Mouse (Mus musculus): ENCODE measurements around the gene Bcr.

Gene Bcr

DNA sequence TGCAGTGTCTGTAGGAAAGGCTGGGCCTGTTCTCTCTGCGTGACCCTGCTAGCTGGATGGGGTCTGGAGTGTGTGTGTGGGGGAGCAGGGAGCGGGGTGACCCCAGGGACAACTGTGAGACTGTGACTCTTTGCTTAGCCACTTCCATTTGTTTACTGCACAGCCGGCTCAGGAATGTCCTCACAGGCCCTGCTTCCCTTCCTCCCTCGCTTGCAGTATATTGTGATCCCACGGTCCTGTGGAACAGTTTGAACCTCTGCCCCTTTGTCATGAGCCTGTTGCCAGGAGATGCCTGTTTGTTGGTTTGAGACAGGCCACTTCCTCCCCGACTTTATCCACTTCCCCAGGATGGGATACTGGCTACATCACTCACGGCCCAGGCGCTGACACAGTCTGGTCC, 116.1 kb downstream of the Bcr start:
- DNase-seq (ENCODE audit: low spot score in 2 of 2), result no peak

GRCm38 (mm10) chr10:75178911-75179310, 118.5 kb downstream of the Bcr start:
- no peak for DNase-seq (ENCODE audit: low spot score in 2 of 2)

GRCm38 (mm10) chr10:75182151-75182774, 121.9 kb downstream of the Bcr start:
- peak in 1 of 2 experiments; percentile 72 for DNase-seq (ENCODE audit: low spot score in 2 of 2)

DNA sequence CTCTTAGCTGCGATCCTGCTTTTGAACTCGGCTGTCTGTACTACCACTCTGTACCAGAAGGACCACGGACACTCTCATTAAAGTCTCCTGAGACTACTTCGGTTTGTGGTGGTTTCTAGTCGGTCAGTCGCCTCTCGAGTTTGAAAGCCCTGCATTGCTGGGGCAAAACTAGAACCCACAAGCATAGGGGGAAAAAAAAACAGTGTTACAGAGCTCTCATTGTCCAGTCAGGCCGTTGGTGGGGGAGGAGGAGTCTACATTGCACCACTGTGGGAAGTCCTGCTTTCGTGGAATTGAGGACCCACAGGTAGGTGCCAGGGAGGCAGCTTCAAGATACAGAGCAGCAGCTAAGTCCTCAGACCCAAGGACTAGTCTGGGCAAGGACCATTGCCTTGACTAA, 124.4 kb downstream of the Bcr start:
- DNase-seq (ENCODE audit: low spot score in 2 of 2), result no peak

DNA sequence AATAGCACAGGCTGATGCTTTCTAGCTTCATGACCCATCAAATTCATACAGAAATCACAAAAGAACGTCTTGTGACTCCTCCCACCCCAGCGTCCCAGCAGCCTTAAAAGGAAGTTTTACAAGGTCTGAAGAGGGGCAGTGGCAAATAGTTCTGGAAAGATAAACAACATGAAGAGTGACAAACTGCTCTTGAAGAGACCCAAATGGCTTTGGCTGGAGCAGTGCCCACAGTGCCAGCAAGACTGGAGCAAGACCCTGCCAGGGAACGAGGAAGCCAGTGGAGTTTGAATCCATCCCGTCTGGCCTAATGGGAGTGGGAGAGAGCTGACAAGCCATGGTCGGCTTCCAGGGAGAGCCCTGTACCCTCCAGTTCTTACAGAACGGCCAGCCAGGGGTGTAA, 126.2 kb downstream of the Bcr start:
- no peak for DNase-seq (ENCODE audit: low spot score in 2 of 2)

- no peak for DNase-seq (ENCODE audit: low spot score in 2 of 2)
Measured at GRCm38 (mm10) chr10:75187366-75188056, 127.1 kb downstream of the Bcr start.

- DNase-seq (ENCODE audit: low spot score in 2 of 2), result no peak
Measured at GRCm38 (mm10) chr10:75191647-75192046, 131.3 kb downstream of the Bcr start.

DNA sequence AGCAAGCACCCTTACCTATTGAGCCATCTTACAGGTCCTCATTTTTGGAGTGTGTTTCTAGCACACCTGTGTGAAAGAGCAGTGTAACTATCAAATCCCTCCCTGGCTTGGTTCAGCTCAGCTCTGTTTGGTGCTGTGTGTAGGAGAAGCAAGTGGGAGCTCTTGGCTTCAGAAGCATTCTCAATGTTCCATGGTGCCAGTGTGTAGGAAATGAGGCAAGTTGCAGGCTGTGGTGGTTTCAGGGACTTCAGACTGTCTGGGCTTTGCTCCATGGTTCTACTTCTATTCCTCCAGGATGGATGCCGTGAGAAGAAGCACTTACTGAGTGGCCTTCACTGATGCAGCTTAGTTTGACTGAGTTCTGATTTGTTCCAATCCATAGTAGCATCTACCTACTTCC, 137.4 kb downstream of the Bcr start:
- peak in 1 of 2 experiments; percentile 41 for DNase-seq (ENCODE audit: low spot score in 2 of 2)

GRCm38 (mm10) chr10:75200733-75201132, 140.3 kb downstream of the Bcr start:
- DNase-seq (ENCODE audit: low spot score in 2 of 2), result no peak

DNA sequence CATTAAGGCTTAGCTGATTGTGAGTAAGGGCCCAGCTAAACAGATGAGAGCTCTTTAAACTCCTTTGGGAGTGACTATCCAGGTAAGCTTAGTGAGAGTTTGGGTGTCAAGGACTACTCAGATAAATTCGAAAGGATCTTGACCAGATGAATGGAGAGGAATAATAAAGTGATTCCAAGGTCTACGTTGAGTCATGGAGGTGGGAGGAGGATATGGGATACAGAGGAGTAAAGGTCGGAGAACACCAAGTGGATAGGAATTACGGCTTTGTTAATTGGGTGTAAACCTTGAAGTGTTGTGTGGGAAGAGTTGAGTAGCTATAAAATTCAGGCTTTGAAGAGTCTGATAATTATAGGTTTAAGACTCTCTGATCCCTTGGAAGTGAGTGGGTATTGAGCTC, 145.8 kb downstream of the Bcr start:
- DNase-seq (ENCODE audit: low spot score in 2 of 2), result no peak

- DNase-seq (ENCODE audit: low spot score in 2 of 2), result no peak
Measured at GRCm38 (mm10) chr10:75210841-75211240, 150.4 kb downstream of the Bcr start.

DNA sequence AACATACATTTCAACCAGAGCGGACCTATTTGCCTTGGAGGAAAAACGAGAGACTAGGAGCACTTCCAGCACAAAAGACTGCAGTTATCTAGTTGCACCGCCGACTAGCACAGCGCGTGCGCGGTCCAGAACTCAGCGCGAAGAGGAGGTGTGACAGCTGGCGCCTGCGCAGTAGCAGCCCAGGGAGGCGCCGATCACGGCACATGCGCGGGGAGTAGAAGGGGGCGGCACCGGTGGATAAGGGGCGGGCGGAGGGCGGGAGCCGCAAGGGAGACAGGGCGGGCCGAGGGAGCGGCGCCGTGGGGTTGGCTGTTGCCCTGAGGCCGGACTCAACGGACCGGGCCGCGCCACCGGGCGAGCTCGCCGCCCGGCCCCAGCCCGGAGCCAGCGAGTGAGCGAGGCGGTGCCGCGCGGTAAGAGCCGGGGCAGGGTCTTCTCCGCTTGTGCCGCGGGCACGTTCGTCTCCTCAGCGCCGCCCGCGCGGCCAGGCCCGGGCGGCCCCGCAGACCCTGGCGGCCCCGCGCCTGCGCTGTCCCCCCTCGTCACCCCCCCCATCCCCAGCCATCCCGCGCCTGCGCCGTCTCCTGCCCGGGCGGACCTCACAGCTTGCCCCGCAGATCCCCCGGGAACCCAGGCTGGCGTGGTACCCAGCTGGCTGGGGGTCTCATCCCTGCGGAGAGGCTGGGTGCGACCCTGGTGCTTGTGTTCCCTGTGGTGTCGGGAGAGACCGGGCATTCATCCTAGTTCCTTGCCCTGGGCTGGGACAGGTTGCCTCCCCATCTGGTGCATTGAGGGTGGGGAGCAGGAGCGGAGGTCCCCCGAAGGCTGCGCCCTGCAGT, 151.6 kb downstream of the Bcr start, which contains the start of gene Specc1l:
Specc1l (plus strand) TSS at position 267 of the 839 bp plus-strand sequence.
- DNase-seq (ENCODE audit: low spot score in 2 of 2), result peak; percentile 87 to 94

GRCm38 (mm10) chr10:75212981-75213380, 152.6 kb downstream of the Bcr start:
- no peak for DNase-seq (ENCODE audit: low spot score in 2 of 2)

DNA sequence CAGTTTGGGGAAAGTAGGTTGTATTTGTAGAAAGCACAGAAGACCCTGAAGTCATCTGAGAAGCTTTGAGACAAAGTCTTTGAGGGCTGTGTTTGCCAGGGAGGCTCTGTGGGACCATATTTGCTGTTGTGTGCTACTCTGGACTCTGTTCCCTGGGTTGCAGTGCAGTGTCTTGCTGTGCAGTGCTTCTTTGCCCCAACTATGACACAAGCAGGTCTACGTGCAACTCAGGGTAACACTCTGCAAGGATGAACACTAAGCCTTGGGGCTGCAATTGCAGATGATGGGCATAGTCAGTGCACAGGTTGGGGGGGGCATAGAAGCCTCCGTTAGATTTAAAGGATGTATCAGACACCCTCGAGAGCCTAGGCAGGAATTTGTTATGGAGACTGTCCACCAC, 160.3 kb downstream of the Bcr start:
- DNase-seq (ENCODE audit: low spot score in 2 of 2), result no peak

- no peak for DNase-seq (ENCODE audit: low spot score in 2 of 2)
Measured at GRCm38 (mm10) chr10:75221936-75222610, 161.7 kb downstream of the Bcr start.

- DNase-seq (ENCODE audit: low spot score in 2 of 2), result peak in 1 of 2 experiments; percentile 16
Measured at GRCm38 (mm10) chr10:75222611-75222998, 162.2 kb downstream of the Bcr start.

- DNase-seq (ENCODE audit: low spot score in 2 of 2), result no peak
Measured at GRCm38 (mm10) chr10:75224154-75224553, 163.8 kb downstream of the Bcr start.

DNA sequence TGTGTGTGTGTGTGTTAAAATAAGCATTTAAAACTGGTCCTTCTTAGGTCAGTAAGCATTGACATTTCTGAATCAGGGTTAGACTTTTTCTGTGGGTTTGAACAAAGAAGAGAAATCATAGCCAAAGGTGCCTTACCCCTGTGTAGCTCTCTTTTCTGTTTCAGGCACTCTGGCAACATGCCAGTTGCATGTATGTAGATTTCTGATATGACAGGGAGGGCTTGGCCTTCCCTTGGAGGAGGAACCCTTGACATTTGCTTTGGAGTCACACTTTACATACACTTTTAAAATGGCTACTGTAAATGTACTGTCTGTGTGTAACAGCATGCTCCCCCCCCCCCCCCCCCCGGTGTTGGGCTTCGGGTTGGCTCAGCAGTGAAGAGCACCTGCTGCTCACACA, 164.2 kb downstream of the Bcr start:
- DNase-seq (ENCODE audit: low spot score in 2 of 2), result no peak

DNA sequence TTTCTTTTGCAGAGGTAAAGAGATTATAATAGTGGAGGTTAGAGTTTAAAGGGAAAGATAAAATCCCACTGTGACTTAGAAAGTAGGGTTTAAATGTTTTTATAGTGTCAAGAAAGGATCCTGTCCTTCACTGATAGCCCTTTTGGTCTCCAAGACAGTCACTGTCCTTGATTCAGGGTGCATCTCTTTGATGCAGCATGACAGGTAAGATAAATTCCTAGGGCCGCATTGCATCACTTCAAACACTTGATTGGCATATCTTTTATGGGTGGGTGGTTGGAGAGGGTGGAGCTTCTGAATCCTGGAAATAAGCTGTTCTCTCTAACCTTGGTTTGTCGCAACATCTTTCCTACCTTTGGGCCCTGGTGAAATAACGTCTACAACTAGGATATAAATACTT, 167.0 kb downstream of the Bcr start:
- no peak for DNase-seq (ENCODE audit: low spot score in 2 of 2)

- no peak for DNase-seq (ENCODE audit: low spot score in 2 of 2)
Measured at GRCm38 (mm10) chr10:75230572-75230971, 170.2 kb downstream of the Bcr start.

DNA sequence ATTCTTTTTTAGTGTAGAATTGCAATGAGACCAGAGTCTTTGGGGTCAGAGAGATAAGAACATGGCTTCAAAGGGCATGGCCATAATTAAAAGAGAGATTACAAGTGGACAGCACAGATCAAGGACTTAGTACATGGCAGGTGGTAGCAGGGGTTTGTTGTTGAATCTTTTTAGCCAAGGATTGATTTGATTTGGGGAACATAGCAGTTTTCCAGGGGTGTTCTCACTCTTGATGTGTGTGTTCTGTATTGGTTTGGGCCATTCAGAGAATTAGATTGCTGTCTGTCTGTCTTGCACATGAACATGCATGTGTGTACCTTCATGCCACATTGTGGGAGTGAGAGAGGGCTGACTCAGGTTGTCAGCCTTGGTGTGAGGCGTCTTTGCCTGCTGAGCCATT, 171.5 kb downstream of the Bcr start:
- DNase-seq (ENCODE audit: low spot score in 2 of 2), result no peak

DNA sequence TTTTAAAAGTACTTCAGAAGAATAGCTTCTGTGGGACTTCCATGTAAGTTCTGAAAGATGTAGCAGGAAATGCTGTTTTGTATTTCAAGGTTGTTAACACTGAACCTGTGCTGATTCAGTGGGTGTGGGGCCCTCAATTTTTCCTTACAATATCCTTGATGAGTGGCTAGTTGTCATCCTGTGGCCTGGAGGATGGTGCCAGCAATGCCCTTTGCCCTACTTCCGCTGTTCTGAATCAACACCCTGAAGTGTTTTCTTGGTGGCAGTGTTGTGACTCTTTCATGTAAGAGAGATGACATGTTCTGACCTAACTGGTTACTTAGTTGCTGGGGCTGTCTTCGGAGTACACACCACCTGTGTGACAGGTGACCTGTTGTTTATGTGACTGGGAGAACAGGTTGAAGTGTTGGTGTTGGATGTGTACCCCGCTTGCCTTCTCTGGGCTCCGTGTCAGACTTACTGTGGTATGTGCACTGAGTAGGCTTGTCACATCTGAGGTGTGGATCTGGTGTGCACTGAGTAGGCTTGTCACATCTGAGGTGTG, 172.3 kb downstream of the Bcr start:
- no peak for DNase-seq (ENCODE audit: low spot score in 2 of 2)
